Mouse (Mus musculus): ENCODE results near the gene Gm21985. TPM values are rescaled to one million over a fixed set of nuclear protein-coding genes. Genes with fewer than 3 reads are reported as not detected.
A peak's percentile ranks its signal among the peaks of the same experiment; 100 is the strongest.

The Gm21985 gene
- polyA plus RNA-seq, 1 experiment: not detected

DNA sequence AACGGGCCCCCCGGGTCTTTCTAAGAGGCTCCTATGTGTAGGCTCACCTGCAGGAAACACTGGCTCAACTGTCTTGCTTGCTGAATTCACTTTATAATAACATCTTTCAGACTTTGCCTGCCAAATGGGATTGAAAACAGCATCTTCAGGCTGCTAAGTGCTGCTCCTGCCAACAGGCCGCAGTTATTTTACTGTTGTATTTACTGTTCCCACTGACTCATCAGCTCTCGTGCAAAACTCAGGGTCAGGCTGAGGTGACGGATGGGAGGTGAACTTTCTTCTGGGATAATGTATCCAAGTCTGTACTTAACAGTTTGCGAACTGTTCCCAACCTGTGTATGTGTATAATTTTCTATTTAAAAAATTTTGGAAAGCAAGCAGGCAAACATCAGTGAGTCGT, 52.8 kb downstream of the Gm21985 start:
- H3K4me1 ChIP-seq (ENCODE audit: control insufficient read depth, insufficient read depth, insufficient read length, low read length): no peaks in the 10 kb centered on the region
- H3K27ac ChIP-seq (ENCODE audit: insufficient read depth, low read depth, low read length): no peak overlapping the region
- no peak overlapping the region for H3K4me3 ChIP-seq (ENCODE audit: low read depth, low read length)
- WGBS: 55% methylated on average over 7 of the region's 7 CpGs
- peaks cover 6% of the 10 kb centered on the region for H3K36me3 ChIP-seq (ENCODE audit: control insufficient read depth, insufficient read depth, low read length)
- TF ChIP-seq CTCF (IDR thresholded peaks at IDR 0.05; ENCODE audit: extremely low read depth, insufficient read length, insufficient replicate concordance, low read depth, low read length) (no peak), POLR2A (IDR thresholded peaks at IDR 0.05; ENCODE audit: low read depth, low read length) (no peak)
- H3K27me3 ChIP-seq (ENCODE audit: control insufficient read depth, insufficient read depth, low read length): no peaks in the 10 kb centered on the region

GRCm38 (mm10) chr2:112328069-112328777, 62.1 kb downstream of the Gm21985 start:
- TF ChIP-seq POLR2A (IDR thresholded peaks at IDR 0.05; ENCODE audit: low read depth, low read length): no peak
- TF ChIP-seq CTCF (IDR thresholded peaks at IDR 0.05; ENCODE audit: extremely low read depth, insufficient read length, insufficient replicate concordance, low read depth, low read length): no peak
- Histone ChIP-seq H3K4me3 (ENCODE audit: low read depth, low read length) (no peak overlapping the region), H3K27ac (ENCODE audit: insufficient read depth, low read depth, low read length) (no peak overlapping the region), H3K36me3 (ENCODE audit: control insufficient read depth, insufficient read depth, low read length) (peaks cover 2% of the 10 kb centered on the region; the same call in 1 of the 2 replicates), H3K27me3 (ENCODE audit: control insufficient read depth, insufficient read depth, low read length) (no peaks in the 10 kb centered on the region), H3K4me1 (ENCODE audit: control insufficient read depth, insufficient read depth, insufficient read length, low read length) (peaks cover 3% of the 10 kb centered on the region; the same call in 1 of the 2 replicates)
- WGBS: 83% methylated on average over 11 of the region's 11 CpGs

DNA sequence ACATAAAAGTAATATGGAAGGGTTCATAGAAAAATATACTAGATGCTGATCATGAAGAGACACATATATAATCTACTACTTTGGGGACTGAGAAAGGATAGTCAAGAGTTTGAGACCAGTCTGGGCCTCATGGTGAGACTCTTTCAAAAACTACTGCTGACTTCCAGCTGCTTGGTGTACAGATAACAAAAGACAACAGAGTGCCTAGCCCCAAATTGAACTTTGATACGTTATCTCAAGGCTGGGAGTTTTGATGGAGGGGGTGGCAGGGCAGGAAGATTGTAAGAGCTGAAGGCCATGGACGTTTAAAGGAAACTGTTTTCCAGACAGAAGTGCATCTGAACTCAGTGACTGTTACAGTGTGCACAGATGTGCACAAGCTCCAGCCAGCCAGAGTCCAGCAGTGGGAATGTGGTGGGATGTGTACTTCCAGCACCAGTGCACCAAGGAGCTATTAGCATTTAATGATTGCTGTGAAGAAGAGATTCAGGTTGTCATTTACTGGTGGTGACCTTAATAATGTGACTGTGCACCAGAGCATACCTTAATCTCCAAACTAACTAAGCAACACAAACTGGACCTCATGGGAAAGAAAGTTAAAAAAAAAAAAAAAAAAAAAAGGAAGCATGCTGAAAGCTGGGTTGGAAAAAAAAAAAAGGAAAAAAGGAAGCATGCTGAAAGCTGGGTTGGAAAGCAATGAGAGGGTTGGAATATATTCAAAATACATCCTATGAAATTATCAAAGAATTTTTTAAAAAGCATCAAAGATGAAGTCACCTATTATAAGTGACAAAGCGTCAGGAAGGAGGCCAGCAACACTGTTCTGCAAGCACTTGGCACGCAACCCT, 66.2 kb downstream of the Gm21985 start:
- 43% methylated on average over 4 of the region's 4 CpGs for WGBS
- Histone ChIP-seq H3K36me3 (ENCODE audit: control insufficient read depth, insufficient read depth, low read length) (peaks cover 26% of the 10 kb centered on the region), H3K27me3 (ENCODE audit: control insufficient read depth, insufficient read depth, low read length) (no peaks in the 10 kb centered on the region), H3K4me3 (ENCODE audit: low read depth, low read length) (no peak overlapping the region), H3K4me1 (ENCODE audit: control insufficient read depth, insufficient read depth, insufficient read length, low read length) (peaks cover 3% of the 10 kb centered on the region; the same call in 1 of the 2 replicates), H3K27ac (ENCODE audit: insufficient read depth, low read depth, low read length) (no peak overlapping the region)
- no peak for TF ChIP-seq POLR2A (IDR thresholded peaks at IDR 0.05; ENCODE audit: low read depth, low read length)
- TF ChIP-seq CTCF (IDR thresholded peaks at IDR 0.05; ENCODE audit: extremely low read depth, insufficient read length, insufficient replicate concordance, low read depth, low read length): no peak

DNA sequence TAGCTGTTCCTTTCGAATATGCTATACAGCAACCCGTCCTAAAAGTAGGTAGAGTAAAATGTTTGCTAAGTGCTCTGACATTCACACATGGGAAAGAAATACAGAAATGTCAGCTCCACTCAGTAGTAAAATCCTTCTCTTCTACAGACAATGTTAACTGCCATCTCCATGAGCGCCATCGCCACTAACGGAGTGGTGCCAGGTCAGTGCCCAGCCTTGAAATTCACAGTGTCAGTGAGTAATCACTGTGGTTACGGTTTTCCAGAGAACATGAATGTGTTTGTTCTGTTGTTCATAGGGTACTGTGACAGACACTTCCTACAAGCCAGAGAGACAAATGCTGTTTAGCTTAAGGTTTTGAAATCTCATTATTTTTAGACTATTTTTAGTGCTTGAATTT, 71.1 kb downstream of the Gm21985 start:
- H3K4me3 ChIP-seq (ENCODE audit: low read depth, low read length): no peak overlapping the region
- TF ChIP-seq CTCF (IDR thresholded peaks at IDR 0.05; ENCODE audit: extremely low read depth, insufficient read length, insufficient replicate concordance, low read depth, low read length) (no peak), POLR2A (IDR thresholded peaks at IDR 0.05; ENCODE audit: low read depth, low read length) (no peak)
- 95% methylated on average over 6 of the region's 6 CpGs for WGBS
- peaks cover 59% of the 10 kb centered on the region for H3K36me3 ChIP-seq (ENCODE audit: control insufficient read depth, insufficient read depth, low read length)
- no peaks in the 10 kb centered on the region for H3K27me3 ChIP-seq (ENCODE audit: control insufficient read depth, insufficient read depth, low read length)
- H3K27ac ChIP-seq (ENCODE audit: insufficient read depth, low read depth, low read length): no peak overlapping the region
- peaks cover 2% of the 10 kb centered on the region; the same call in 1 of the 2 replicates for H3K4me1 ChIP-seq (ENCODE audit: control insufficient read depth, insufficient read depth, insufficient read length, low read length)

DNA sequence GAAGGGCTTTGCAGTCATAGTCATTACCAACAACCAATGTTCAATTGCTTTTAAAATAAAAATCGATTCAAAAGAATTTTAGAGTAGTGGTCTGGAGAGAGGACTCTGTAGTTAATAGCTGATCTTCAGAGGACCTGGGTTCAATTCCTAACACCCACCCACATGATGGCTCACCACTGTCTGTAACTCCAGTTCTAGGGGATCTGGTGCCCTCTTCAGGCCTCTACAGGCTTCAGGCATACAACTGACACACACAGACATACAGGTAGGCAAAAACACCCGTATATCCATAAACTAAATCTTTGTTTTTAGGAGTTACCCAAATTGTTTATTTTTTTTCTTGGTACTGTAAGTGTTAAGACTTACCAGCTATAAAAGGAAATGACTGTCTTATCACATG, 73.6 kb downstream of the Gm21985 start:
- Histone ChIP-seq H3K4me1 (ENCODE audit: control insufficient read depth, insufficient read depth, insufficient read length, low read length) (no peaks in the 10 kb centered on the region), H3K27me3 (ENCODE audit: control insufficient read depth, insufficient read depth, low read length) (no peaks in the 10 kb centered on the region), H3K36me3 (ENCODE audit: control insufficient read depth, insufficient read depth, low read length) (peaks cover 60% of the 10 kb centered on the region), H3K4me3 (ENCODE audit: low read depth, low read length) (no peak overlapping the region), H3K27ac (ENCODE audit: insufficient read depth, low read depth, low read length) (no peak overlapping the region)
- 75% methylated on average over 2 of the region's 2 CpGs for WGBS
- no peak for TF ChIP-seq POLR2A (IDR thresholded peaks at IDR 0.05; ENCODE audit: low read depth, low read length)
- TF ChIP-seq CTCF (IDR thresholded peaks at IDR 0.05; ENCODE audit: extremely low read depth, insufficient read length, insufficient replicate concordance, low read depth, low read length): peak; percentile 38; the same call in 1 of the 2 replicates

GRCm38 (mm10) chr2:112341117-112341516, 75.0 kb downstream of the Gm21985 start:
- Histone ChIP-seq H3K27me3 (ENCODE audit: control insufficient read depth, insufficient read depth, low read length) (no peaks in the 10 kb centered on the region), H3K4me3 (ENCODE audit: low read depth, low read length) (no peak overlapping the region), H3K4me1 (ENCODE audit: control insufficient read depth, insufficient read depth, insufficient read length, low read length) (no peaks in the 10 kb centered on the region), H3K27ac (ENCODE audit: insufficient read depth, low read depth, low read length) (no peak overlapping the region), H3K36me3 (ENCODE audit: control insufficient read depth, insufficient read depth, low read length) (peaks cover 60% of the 10 kb centered on the region)
- WGBS: 71% methylated on average over 3 of the region's 3 CpGs
- no peak for TF ChIP-seq CTCF (IDR thresholded peaks at IDR 0.05; ENCODE audit: extremely low read depth, insufficient read length, insufficient replicate concordance, low read depth, low read length)

GRCm38 (mm10) chr2:112348246-112348645, 82.1 kb downstream of the Gm21985 start:
- H3K4me3 ChIP-seq (ENCODE audit: low read depth, low read length): no peak overlapping the region
- no peaks in the 10 kb centered on the region for H3K4me1 ChIP-seq (ENCODE audit: control insufficient read depth, insufficient read depth, insufficient read length, low read length)
- WGBS: 87% methylated on average over 3 of the region's 3 CpGs
- TF ChIP-seq CTCF (IDR thresholded peaks at IDR 0.05; ENCODE audit: extremely low read depth, insufficient read length, insufficient replicate concordance, low read depth, low read length) (no peak), POLR2A (IDR thresholded peaks at IDR 0.05; ENCODE audit: low read depth, low read length) (no peak)
- H3K36me3 ChIP-seq (ENCODE audit: control insufficient read depth, insufficient read depth, low read length): peaks cover 52% of the 10 kb centered on the region
- H3K27me3 ChIP-seq (ENCODE audit: control insufficient read depth, insufficient read depth, low read length): no peaks in the 10 kb centered on the region
- H3K27ac ChIP-seq (ENCODE audit: insufficient read depth, low read depth, low read length): no peak overlapping the region
